Mouse (Mus musculus) CH12.LX (cell line): Measurements from ENCODE around the gene B4galnt4. TPM values are rescaled to one million over a fixed set of nuclear protein-coding genes. Genes with fewer than 3 reads are reported as not detected.

Experiments used
- DNase-seq: peaks from one replicate; pipeline ENCODE4 v3.0.0-alpha.2; 2013; ENCODE audit errors: extremely low read depth
- H3K27ac ChIP-seq: 2 replicates; pipeline ENCODE4 v1.5.1; 2012; ENCODE audit warnings: low read depth, mild to moderate bottlenecking, control low read depth, moderate library complexity; ENCODE audit not compliant: insufficient read depth
- H3K27me3 ChIP-seq: replicated peaks from 2 replicates; pipeline ENCODE3; 2012; ENCODE audit warnings: inconsistent platforms
- H3K36me3 ChIP-seq, 2 experiments: replicated peaks in 1 of 2; 2 replicates each; pipeline versions ENCODE3 to v1.6.1; 2012; ENCODE audit warnings: inconsistent platforms in 1 of 2, low read length in 1 of 2, mild to moderate bottlenecking in 1 of 2, mixed read lengths in 1 of 2, moderate library complexity in 1 of 2; ENCODE audit not compliant: control insufficient read depth in 1 of 2, insufficient read depth in 1 of 2
- H3K4me1 ChIP-seq, 2 experiments: 2 replicates each; pipeline ENCODE4 v1.6.1; 2012; ENCODE audit warnings: inconsistent platforms in 1 of 2, moderate library complexity in 1 of 2; ENCODE audit not compliant: insufficient read depth in 2 of 2, control insufficient read depth in 1 of 2
- H3K4me2 ChIP-seq: 2 replicates; pipeline ENCODE4 v1.6.1; 2012; ENCODE audit warnings: low read depth, mild to moderate bottlenecking, control low read depth; ENCODE audit not compliant: poor library complexity, insufficient read depth, severe bottlenecking
- H3K4me3 ChIP-seq, 3 experiments: fragments of 150-350 bp in 1 of 3; sonication (generic) in 1 of 3; replicated peaks in 1 of 3; 2 replicates each; pipeline versions ENCODE3 to v1.5.1; 2011 to 2012; ENCODE audit warnings: low read depth in 2 of 3, low read length in 2 of 3, mild to moderate bottlenecking in 2 of 3, moderate library complexity in 2 of 3, control low read depth in 1 of 3, improper control_type of control experiment in 1 of 3, inconsistent platforms in 1 of 3, mixed read lengths in 1 of 3; ENCODE audit not compliant: poor library complexity in 1 of 3
- H3K79me2 ChIP-seq: replicated peaks from 2 replicates; pipeline ENCODE4 v1.6.1; 2012; ENCODE audit warnings: mild to moderate bottlenecking, moderate library complexity; ENCODE audit not compliant: control insufficient read depth, poor library complexity, insufficient read depth, severe bottlenecking; ENCODE audit errors: extremely low read depth
- H3K9ac ChIP-seq: 2 replicates; pipeline ENCODE4 v1.6.1; 2012; ENCODE audit warnings: low read depth, mild to moderate bottlenecking, control low read depth, moderate library complexity; ENCODE audit not compliant: insufficient read depth
- H3K9me3 ChIP-seq: replicated peaks from 2 replicates; pipeline ENCODE3; 2012; ENCODE audit warnings: low read length, inconsistent platforms, mixed read lengths
- BHLHE40 ChIP-seq: IDR thresholded peaks from 2 replicates; pipeline ENCODE4 v1.6.1; 2011; ENCODE audit warnings: mild to moderate bottlenecking, low read depth, low read length, improper control_type of control experiment
- CTCF ChIP-seq, 2 experiments: IDR thresholded peaks in 1 of 2; conservative IDR thresholded peaks in 1 of 2; 2 replicates each; pipeline ENCODE4 v1.5.1; 2011 to 2012; ENCODE audit warnings: low read depth in 2 of 2, low read length in 2 of 2, improper control_type of control experiment in 1 of 2, inconsistent platforms in 1 of 2, mild to moderate bottlenecking in 1 of 2, moderate library complexity in 1 of 2
- dilution Hi-C: fragments of 300-500 bp; cut with MboI; formaldehyde crosslinking; loops from 2 replicates; pipeline ENCODE4 v1.14.3; 2020; ENCODE audit warnings: low sequenced_read_pairs; ENCODE audit not compliant: extremely low pct_unique_long_range_greater_than_20kb, extremely low pct_ligation_motif_present
- in situ Hi-C: fragments of 300-500 bp; cut with MboI; formaldehyde crosslinking; loops from 3 replicates; pipeline ENCODE4 v1.14.3; 2019; ENCODE audit warnings: low sequenced_read_pairs, low pct_ligation_motif_present, low pct_unique_long_range_greater_than_20kb, mixed read lengths
- polyA plus RNA-seq: library from polyadenylated mRNA; unstranded; fragments of >175 nt; gene quantifications from 2 replicates; pipeline ENCODE4 v1.2.1, GENCODE M21; 2012; ENCODE audit warnings: low read depth; ENCODE audit not compliant: insufficient read length
- total RNA-seq, 2 experiments: library from RNA; depleted of rRNA; stranded (reverse); fragments of 300-350 nt in 1 of 2; fragments of >200 nt in 1 of 2; gene quantifications; 2 replicates each; pipeline ENCODE4 v1.2.3; 2012 to 2014

B4galnt4 gene
- total and polyA plus RNA-seq, 3 experiments = 0.91 to 13.1 (median 2.9) TPM

DNA sequence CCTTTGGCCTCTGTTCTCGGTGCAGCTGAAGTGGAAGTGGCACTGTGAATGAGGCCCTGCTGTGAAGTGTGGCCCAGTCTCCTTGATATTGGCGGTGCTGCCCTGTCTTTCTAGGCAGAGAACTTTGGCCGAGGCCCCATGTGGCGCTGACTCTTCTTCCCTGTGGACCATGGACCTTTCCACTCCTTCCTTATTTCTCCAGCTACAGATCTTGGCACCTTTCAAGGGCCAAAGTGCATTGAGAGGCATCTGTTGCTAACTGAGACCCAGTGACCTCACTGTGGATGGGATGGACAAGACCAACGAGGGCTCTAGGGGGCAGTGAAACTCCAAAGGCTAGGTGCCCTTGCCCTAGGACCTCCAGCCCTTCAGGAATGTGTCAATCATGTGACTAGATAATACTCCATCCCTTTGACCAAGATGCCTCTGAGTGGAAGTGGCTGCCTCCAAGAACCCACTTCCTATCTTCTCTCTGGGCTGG is 60.2 kb downstream of the B4galnt4 start:
- TF ChIP-seq BHLHE40 (no peak), CTCF (conservative IDR thresholded peaks at IDR 0.05 in 1 of 2, IDR thresholded peaks at IDR 0.05 in 1 of 2; ENCODE audit: low read depth in 2 of 2, low read length in 2 of 2) (peak in 1 of 2 experiments; percentile 23; a peak in 1 of 4 replicates)
- no peak overlapping the region for H3K9ac ChIP-seq

More for the DNA sequence above, 60.2 kb downstream of the B4galnt4 start:
- no peak overlapping the region for H3K4me2 ChIP-seq
- H3K4me3 ChIP-seq = no peak overlapping the region
- no peak overlapping the region for H3K27ac ChIP-seq
- peaks cover 13% of the 10 kb centered on the region for H3K27me3 ChIP-seq
- DNase-seq = no peak
- H3K9me3 ChIP-seq = no peaks in the 10 kb centered on the region
- H3K79me2 ChIP-seq = no peaks in the 10 kb centered on the region
- H3K4me1 ChIP-seq = peaks cover 0 to 3% of the 10 kb centered on the region in 2 experiments; a peak in 2 of 4 replicates
- in situ Hi-C loops (no loop called here), dilution Hi-C loops (no loop called here)
- no peaks in the 10 kb centered on the region for H3K36me3 ChIP-seq

Other genes starting within 250 kb of the B4galnt4 start
Only the 20 nearest of the 33 such genes appear.
- not detected in 2 replicates for gene Cox8b, start 160.7 kb upstream of the B4galnt4 start, total RNA-seq (2012; rRNA removed)
- gene Cox8b, start 160.7 kb upstream of the B4galnt4 start, total RNA-seq (2014; rRNA removed) = not detected in 2 replicates
- not detected in 2 replicates for gene Cox8b, start 160.7 kb upstream of the B4galnt4 start, polyA plus RNA-seq
- 0.08 and 0.21 TPM in 2 replicates for gene Nlrp6, start 140.2 kb upstream of the B4galnt4 start, total RNA-seq (2012; rRNA removed)
- not detected in 2 replicates for gene Nlrp6, start 140.2 kb upstream of the B4galnt4 start, total RNA-seq (2014; rRNA removed)
- gene Nlrp6, start 140.2 kb upstream of the B4galnt4 start, polyA plus RNA-seq = 0.14 and 0.15 TPM in 2 replicates
- 3.3 and 3.7 TPM in 2 replicates for gene Pgghg, start 119.7 kb upstream of the B4galnt4 start, total RNA-seq (2012; rRNA removed)
- 3.2 and 4.0 TPM in 2 replicates for gene Pgghg, start 119.7 kb upstream of the B4galnt4 start, total RNA-seq (2014; rRNA removed)
- 3.1 and 3.6 TPM in 2 replicates for gene Pgghg, start 119.7 kb upstream of the B4galnt4 start, polyA plus RNA-seq
- gene Ifitm5, start 110.8 kb upstream of the B4galnt4 start, total RNA-seq (2012; rRNA removed) = 0.68 and 0.76 TPM in 2 replicates
- not detected in 2 replicates for gene Ifitm5, start 110.8 kb upstream of the B4galnt4 start, total RNA-seq (2014; rRNA removed)
- gene Ifitm5, start 110.8 kb upstream of the B4galnt4 start, polyA plus RNA-seq = 0.55 and 0.71 TPM in 2 replicates
- not detected in 2 replicates for gene Gm45717, start 105.2 kb upstream of the B4galnt4 start, total RNA-seq (2012; rRNA removed)
- not detected in 2 replicates for gene Gm45717, start 105.2 kb upstream of the B4galnt4 start, total RNA-seq (2014; rRNA removed)
- not detected in 2 replicates for gene Gm45717, start 105.2 kb upstream of the B4galnt4 start, polyA plus RNA-seq
- gene Ifitm2, start 105.1 kb upstream of the B4galnt4 start, total RNA-seq (2012; rRNA removed) = 128 and 136 TPM in 2 replicates
- gene Ifitm2, start 105.1 kb upstream of the B4galnt4 start, total RNA-seq (2014; rRNA removed) = 314 and 381 TPM in 2 replicates
- 159 and 213 TPM in 2 replicates for gene Ifitm2, start 105.1 kb upstream of the B4galnt4 start, polyA plus RNA-seq
- 55.5 and 62.0 TPM in 2 replicates for gene Ifitm1, start 93.9 kb upstream of the B4galnt4 start, total RNA-seq (2012; rRNA removed)
- 32.9 and 33.6 TPM in 2 replicates for gene Ifitm1, start 93.9 kb upstream of the B4galnt4 start, total RNA-seq (2014; rRNA removed)
- gene Ifitm1, start 93.9 kb upstream of the B4galnt4 start, polyA plus RNA-seq = 10.9 and 14.8 TPM in 2 replicates
- gene Ifitm3, start 50.3 kb upstream of the B4galnt4 start, total RNA-seq (2012; rRNA removed) = 0.25 TPM in 1 of 2 replicates, not detected in the other
- not detected in 2 replicates for gene Ifitm3, start 50.3 kb upstream of the B4galnt4 start, total RNA-seq (2014; rRNA removed)
- not detected in 2 replicates for gene Ifitm3, start 50.3 kb upstream of the B4galnt4 start, polyA plus RNA-seq
- gene Ifitm6, start 43.2 kb upstream of the B4galnt4 start, total RNA-seq (2012; rRNA removed) = not detected in 2 replicates
- not detected in 2 replicates for gene Ifitm6, start 43.2 kb upstream of the B4galnt4 start, total RNA-seq (2014; rRNA removed)
- not detected in 2 replicates for gene Ifitm6, start 43.2 kb upstream of the B4galnt4 start, polyA plus RNA-seq
- gene Gm17387, start 32.0 kb upstream of the B4galnt4 start, total RNA-seq (2012; rRNA removed) = not detected in 2 replicates
- gene Gm17387, start 32.0 kb upstream of the B4galnt4 start, total RNA-seq (2014; rRNA removed) = not detected in 2 replicates
- not detected in 2 replicates for gene Gm17387, start 32.0 kb upstream of the B4galnt4 start, polyA plus RNA-seq
- gene Pkp3, start 17.1 kb downstream of the B4galnt4 start, total RNA-seq (2012; rRNA removed) = 52.8 and 63.1 TPM in 2 replicates
- 23.9 and 25.3 TPM in 2 replicates for gene Pkp3, start 17.1 kb downstream of the B4galnt4 start, total RNA-seq (2014; rRNA removed)
- 37.8 and 38.0 TPM in 2 replicates for gene Pkp3, start 17.1 kb downstream of the B4galnt4 start, polyA plus RNA-seq
- 12.9 and 19.2 TPM in 2 replicates for gene Sigirr, start 39.5 kb downstream of the B4galnt4 start, total RNA-seq (2012; rRNA removed)
- gene Sigirr, start 39.5 kb downstream of the B4galnt4 start, total RNA-seq (2014; rRNA removed) = 13.2 and 15.6 TPM in 2 replicates
- 15.2 and 16.1 TPM in 2 replicates for gene Sigirr, start 39.5 kb downstream of the B4galnt4 start, polyA plus RNA-seq
- 0.04 TPM in 2 replicates for gene Ano9, start 56.7 kb downstream of the B4galnt4 start, total RNA-seq (2012; rRNA removed)
- not detected in 2 replicates for gene Ano9, start 56.7 kb downstream of the B4galnt4 start, total RNA-seq (2014; rRNA removed)
- not detected in 2 replicates for gene Ano9, start 56.7 kb downstream of the B4galnt4 start, polyA plus RNA-seq
- gene Ptdss2, start 61.3 kb downstream of the B4galnt4 start, total RNA-seq (2012; rRNA removed) = 10.6 and 12.0 TPM in 2 replicates
- gene Ptdss2, start 61.3 kb downstream of the B4galnt4 start, total RNA-seq (2014; rRNA removed) = 2.5 and 2.9 TPM in 2 replicates
- 22.9 and 33.5 TPM in 2 replicates for gene Ptdss2, start 61.3 kb downstream of the B4galnt4 start, polyA plus RNA-seq
- 133 and 137 TPM in 2 replicates for gene Rnh1, start 111.8 kb downstream of the B4galnt4 start, total RNA-seq (2012; rRNA removed)
- gene Rnh1, start 111.8 kb downstream of the B4galnt4 start, total RNA-seq (2014; rRNA removed) = 84.7 and 91.0 TPM in 2 replicates
- gene Rnh1, start 111.8 kb downstream of the B4galnt4 start, polyA plus RNA-seq = 95.5 and 103 TPM in 2 replicates
- gene Hras, start 132.9 kb downstream of the B4galnt4 start, total RNA-seq (2012; rRNA removed) = 82.0 and 106 TPM in 2 replicates
- 43.6 and 48.9 TPM in 2 replicates for gene Hras, start 132.9 kb downstream of the B4galnt4 start, total RNA-seq (2014; rRNA removed)
- 71.3 and 86.3 TPM in 2 replicates for gene Hras, start 132.9 kb downstream of the B4galnt4 start, polyA plus RNA-seq
- 0.92 and 0.93 TPM in 2 replicates for gene Lrrc56, start 133.1 kb downstream of the B4galnt4 start, total RNA-seq (2012; rRNA removed)
- gene Lrrc56, start 133.1 kb downstream of the B4galnt4 start, total RNA-seq (2014; rRNA removed) = 0.46 and 0.89 TPM in 2 replicates
- gene Lrrc56, start 133.1 kb downstream of the B4galnt4 start, polyA plus RNA-seq = 1.0 and 1.4 TPM in 2 replicates
- 0.50 and 1.1 TPM in 2 replicates for gene Lmntd2, start 153.0 kb downstream of the B4galnt4 start, total RNA-seq (2012; rRNA removed)
- 0.55 and 0.97 TPM in 2 replicates for gene Lmntd2, start 153.0 kb downstream of the B4galnt4 start, total RNA-seq (2014; rRNA removed)
- gene Lmntd2, start 153.0 kb downstream of the B4galnt4 start, polyA plus RNA-seq = 0.85 and 0.89 TPM in 2 replicates
- gene Rassf7, start 154.8 kb downstream of the B4galnt4 start, total RNA-seq (2012; rRNA removed) = 9.4 and 11.6 TPM in 2 replicates
- 6.7 and 8.1 TPM in 2 replicates for gene Rassf7, start 154.8 kb downstream of the B4galnt4 start, total RNA-seq (2014; rRNA removed)
- 4.1 and 4.6 TPM in 2 replicates for gene Rassf7, start 154.8 kb downstream of the B4galnt4 start, polyA plus RNA-seq
- 51.7 and 52.5 TPM in 2 replicates for gene Phrf1, start 167.7 kb downstream of the B4galnt4 start, total RNA-seq (2012; rRNA removed)
- gene Phrf1, start 167.7 kb downstream of the B4galnt4 start, total RNA-seq (2014; rRNA removed) = 21.8 and 22.4 TPM in 2 replicates
- 59.2 and 67.0 TPM in 2 replicates for gene Phrf1, start 167.7 kb downstream of the B4galnt4 start, polyA plus RNA-seq